Mouse (Mus musculus): ENCODE results near the gene Wbp1l. TPM values are rescaled to one million over a fixed set of nuclear protein-coding genes. Genes with fewer than 3 reads are reported as not detected.
A peak's percentile ranks its signal among the peaks of the same experiment; 100 is the strongest.
"Not testable (repeated sequence)": the region's sequence is repeated elsewhere in the genome, so short reads cannot be mapped to it uniquely, and the experiment has no call there.

The Wbp1l gene
- polyA plus RNA-seq (2015; fragmentation: Nextera tagmentation; extraction: Ambion mirVana): 51.6 and 58.6 TPM in 2 replicates

- peak within 1 kb of the TSS; percentile 90 for H3K9ac ChIP-seq
- H3K4me3 ChIP-seq: peak within 1 kb of the TSS; percentile 98
- H3K36me3 ChIP-seq: peaks cover 9% of the 10 kb centered on the region
- 1% methylated on average over 22 of the region's 22 CpGs for WGBS
- peak; percentile 99 for ATAC-seq (replicated peaks; ENCODE audit: insufficient number of reproducible peaks, insufficient read depth, low FRiP score, low read depth)
- no peaks in the 10 kb centered on the region for H3K27me3 ChIP-seq
- H3K9me3 ChIP-seq (replicated peaks): no peaks in the 10 kb centered on the region
- peak within 1 kb of the TSS; percentile 90 for H3K4me2 ChIP-seq
- H3K4me1 ChIP-seq (replicated peaks): peaks cover 30% of the 10 kb centered on the region
- peak within 1 kb of the TSS; percentile 72 for H3K27ac ChIP-seq
Measured at GRCm38 (mm10) chr19:46598720-46599252, at the start of gene Wbp1l. Gene Wbp1l, plus strand, starts transcription at chr19:46599084.

GRCm38 (mm10) chr19:46550385-46550784 lies 48.5 kb upstream of the Wbp1l start:
- 86% methylated on average over 4 of the region's 4 CpGs for WGBS
- no peak overlapping the region for H3K4me3 ChIP-seq
- H3K27ac ChIP-seq: no peak overlapping the region
- peaks cover 7% of the 10 kb centered on the region for H3K4me1 ChIP-seq (replicated peaks)
- no peak overlapping the region for H3K4me2 ChIP-seq
- H3K27me3 ChIP-seq: no peaks in the 10 kb centered on the region
- no peaks in the 10 kb centered on the region for H3K9me3 ChIP-seq (replicated peaks)
- no peak for ATAC-seq (replicated peaks; ENCODE audit: insufficient number of reproducible peaks, insufficient read depth, low FRiP score, low read depth)
- peaks cover 25% of the 10 kb centered on the region for H3K36me3 ChIP-seq
- H3K9ac ChIP-seq: no peak overlapping the region

- Histone ChIP-seq H3K9ac (no peak overlapping the region), H3K9me3 (replicated peaks) (no peaks in the 10 kb centered on the region), H3K36me3 (peaks cover 38% of the 10 kb centered on the region), H3K4me1 (replicated peaks) (peaks cover 7% of the 10 kb centered on the region), H3K4me3 (no peak overlapping the region), H3K27me3 (no peaks in the 10 kb centered on the region), H3K27ac (no peak overlapping the region), H3K4me2 (no peak overlapping the region)
- ATAC-seq (replicated peaks; ENCODE audit: insufficient number of reproducible peaks, insufficient read depth, low FRiP score, low read depth): no peak
- 74% methylated on average over 3 of the region's 4 CpGs for WGBS
Measured at GRCm38 (mm10) chr19:46552496-46552895, 46.4 kb upstream of the Wbp1l start.

- Histone ChIP-seq H3K27ac (no peak overlapping the region), H3K27me3 (no peaks in the 10 kb centered on the region), H3K4me1 (replicated peaks) (peaks cover 7% of the 10 kb centered on the region), H3K36me3 (peaks cover 38% of the 10 kb centered on the region), H3K4me3 (no peak overlapping the region), H3K4me2 (no peak overlapping the region), H3K9me3 (replicated peaks) (no peaks in the 10 kb centered on the region), H3K9ac (no peak overlapping the region)
- ATAC-seq (replicated peaks; ENCODE audit: insufficient number of reproducible peaks, insufficient read depth, low FRiP score, low read depth): no peak
- 27% methylated on average over 11 of the region's 11 CpGs for WGBS
Measured at GRCm38 (mm10) chr19:46553541-46553955, 45.3 kb upstream of the Wbp1l start.

GRCm38 (mm10) chr19:46558009-46558408 lies 40.9 kb upstream of the Wbp1l start:
- Histone ChIP-seq H3K9ac (no peak overlapping the region), H3K9me3 (replicated peaks) (no peaks in the 10 kb centered on the region), H3K27ac (no peak overlapping the region), H3K27me3 (no peaks in the 10 kb centered on the region), H3K4me1 (replicated peaks) (peaks cover 16% of the 10 kb centered on the region), H3K36me3 (peaks cover 18% of the 10 kb centered on the region), H3K4me2 (no peak overlapping the region), H3K4me3 (no peak overlapping the region)
- ATAC-seq (replicated peaks; ENCODE audit: insufficient number of reproducible peaks, insufficient read depth, low FRiP score, low read depth): no peak
- WGBS: 74% methylated on average over 8 of the region's 8 CpGs

- Histone ChIP-seq H3K9ac (no peak overlapping the region), H3K27me3 (no peaks in the 10 kb centered on the region), H3K4me3 (no peak overlapping the region), H3K4me1 (replicated peaks) (peaks cover 17% of the 10 kb centered on the region), H3K9me3 (replicated peaks) (no peaks in the 10 kb centered on the region), H3K27ac (no peak overlapping the region), H3K36me3 (peaks cover 18% of the 10 kb centered on the region), H3K4me2 (no peak overlapping the region)
- ATAC-seq (replicated peaks; ENCODE audit: insufficient number of reproducible peaks, insufficient read depth, low FRiP score, low read depth): no peak
- WGBS: 69% methylated on average over 12 of the region's 12 CpGs
Measured at GRCm38 (mm10) chr19:46558631-46559030, 40.3 kb upstream of the Wbp1l start.

- Histone ChIP-seq H3K27me3 (no peaks in the 10 kb centered on the region), H3K4me2 (no peak overlapping the region), H3K4me3 (no peak overlapping the region), H3K36me3 (no peaks in the 10 kb centered on the region; the same call in 1 of the 2 replicates), H3K4me1 (replicated peaks) (peaks cover 21% of the 10 kb centered on the region), H3K9ac (no peak overlapping the region), H3K27ac (peak overlapping the region; percentile 52), H3K9me3 (replicated peaks) (no peaks in the 10 kb centered on the region)
- WGBS: 29% methylated on average over 1 of the region's 1 CpGs
- no peak for ATAC-seq (replicated peaks; ENCODE audit: insufficient number of reproducible peaks, insufficient read depth, low FRiP score, low read depth)
Measured at GRCm38 (mm10) chr19:46562132-46562531, 36.8 kb upstream of the Wbp1l start.

- H3K4me2 ChIP-seq: peak overlapping the region; percentile 23; the same call in 1 of the 2 replicates
Measured at GRCm38 (mm10) chr19:46562581-46563515, 36.0 kb upstream of the Wbp1l start.

GRCm38 (mm10) chr19:46563603-46564002 lies 35.3 kb upstream of the Wbp1l start:
- no peak overlapping the region for H3K9ac ChIP-seq
- H3K27me3 ChIP-seq: no peaks in the 10 kb centered on the region
- no peak overlapping the region for H3K4me2 ChIP-seq
- WGBS: 63% methylated on average over 4 of the region's 4 CpGs
- no peak overlapping the region for H3K4me3 ChIP-seq
- H3K36me3 ChIP-seq: no peaks in the 10 kb centered on the region
- H3K4me1 ChIP-seq (replicated peaks): peaks cover 21% of the 10 kb centered on the region
- H3K27ac ChIP-seq: peak overlapping the region; percentile 52
- ATAC-seq (replicated peaks; ENCODE audit: insufficient number of reproducible peaks, insufficient read depth, low FRiP score, low read depth): no peak
- no peaks in the 10 kb centered on the region for H3K9me3 ChIP-seq (replicated peaks)

More at GRCm38 (mm10) chr19:46562581-46563515, 36.0 kb upstream of the Wbp1l start:
- Histone ChIP-seq H3K9me3 (replicated peaks) (no peaks in the 10 kb centered on the region), H3K4me3 (no peak overlapping the region), H3K9ac (no peak overlapping the region), H3K27me3 (no peaks in the 10 kb centered on the region), H3K4me1 (replicated peaks) (peaks cover 21% of the 10 kb centered on the region), H3K27ac (peak overlapping the region; percentile 52), H3K36me3 (no peaks in the 10 kb centered on the region)
- WGBS: 54% methylated on average over 14 of the region's 14 CpGs
- ATAC-seq (replicated peaks; ENCODE audit: insufficient number of reproducible peaks, insufficient read depth, low FRiP score, low read depth): peak; percentile 49; the same call in 1 of the 2 replicates

- Histone ChIP-seq H3K27me3 (no peaks in the 10 kb centered on the region), H3K9me3 (replicated peaks) (no peaks in the 10 kb centered on the region), H3K4me1 (replicated peaks) (peaks cover 21% of the 10 kb centered on the region), H3K9ac (no peak overlapping the region; the same call in 1 of the 2 replicates), H3K27ac (peak overlapping the region; percentile 52; the same call in 1 of the 2 replicates), H3K4me2 (no peak overlapping the region), H3K4me3 (no peak overlapping the region), H3K36me3 (no peaks in the 10 kb centered on the region)
- no peak for ATAC-seq (replicated peaks; ENCODE audit: insufficient number of reproducible peaks, insufficient read depth, low FRiP score, low read depth)
- WGBS: 74% methylated on average over 14 of the region's 14 CpGs
Measured at GRCm38 (mm10) chr19:46564043-46564462, 34.8 kb upstream of the Wbp1l start.

- Histone ChIP-seq H3K4me2 (peak overlapping the region; percentile 89), H3K4me1 (replicated peaks) (peaks cover 20% of the 10 kb centered on the region), H3K4me3 (peak overlapping the region; percentile 68; the same call in 1 of the 2 replicates)
- H3K9me3 ChIP-seq (replicated peaks); H3K36me3 ChIP-seq; ATAC-seq (replicated peaks; ENCODE audit: insufficient number of reproducible peaks, insufficient read depth, low FRiP score, low read depth); H3K27ac ChIP-seq; H3K27me3 ChIP-seq; H3K9ac ChIP-seq: not testable (repeated sequence)
- 75% methylated on average over 3 of the region's 3 CpGs for WGBS
Measured at GRCm38 (mm10) chr19:46571211-46571877, 27.5 kb upstream of the Wbp1l start.

Data from heart, embryonic 15.5 days (tissue).